Mouse (Mus musculus): ENCODE measurements around the gene Ncaph2. TPM values are rescaled to one million over a fixed set of nuclear protein-coding genes. Genes with fewer than 3 reads are reported as not detected.

Gene Ncaph2
- polyA plus RNA-seq, 1 experiment = not detected

- TF ChIP-seq CTCF (IDR thresholded peaks at IDR 0.05; ENCODE audit: insufficient read depth, low read depth, low read length) = no peak
- TF ChIP-seq POLR2A (IDR thresholded peaks at IDR 0.05; ENCODE audit: insufficient read depth, low read depth, low read length) = no peak
- Histone ChIP-seq H3K4me1 (ENCODE audit: control insufficient read depth, insufficient read depth, low read length) (peaks cover 17% of the 10 kb centered on the region), H3K4me3 (ENCODE audit: insufficient read depth, low read depth, low read length) (peak overlapping the region; percentile 53; the same call in 1 of the 2 replicates), H3K27ac (ENCODE audit: insufficient read depth, low read depth, low read length) (no peak overlapping the region)
- 62% methylated on average over 7 of the region's 7 CpGs for WGBS
Measured at GRCm38 (mm10) chr15:89354455-89354854, 1.1 kb upstream of the Ncaph2 start.

GRCm38 (mm10) chr15:89356372-89356771 lies 853 bp downstream of the Ncaph2 start:
- TF ChIP-seq CTCF (IDR thresholded peaks at IDR 0.05; ENCODE audit: insufficient read depth, low read depth, low read length) = no peak
- H3K27ac ChIP-seq (ENCODE audit: insufficient read depth, low read depth, low read length) = no peak overlapping the region
- peak overlapping the region; percentile 53 for H3K4me3 ChIP-seq (ENCODE audit: insufficient read depth, low read depth, low read length)
- under 1% methylated on average over 15 of the region's 15 CpGs for WGBS
- peaks cover 17% of the 10 kb centered on the region for H3K4me1 ChIP-seq (ENCODE audit: control insufficient read depth, insufficient read depth, low read length)

GRCm38 (mm10) chr15:89358784-89359183 lies 3.3 kb downstream of the Ncaph2 start:
- 78% methylated on average over 3 of the region's 3 CpGs for WGBS

GRCm38 (mm10) chr15:89363051-89363450 lies 7.5 kb downstream of the Ncaph2 start:
- Histone ChIP-seq H3K27ac (ENCODE audit: insufficient read depth, low read depth, low read length) (no peak overlapping the region), H3K4me1 (ENCODE audit: control insufficient read depth, insufficient read depth, low read length) (no peaks in the 10 kb centered on the region), H3K4me3 (ENCODE audit: insufficient read depth, low read depth, low read length) (no peak overlapping the region)
- WGBS = 86% methylated on average over 7 of the region's 7 CpGs
- no peak for TF ChIP-seq POLR2A (IDR thresholded peaks at IDR 0.05; ENCODE audit: insufficient read depth, low read depth, low read length)
- no peak for TF ChIP-seq CTCF (IDR thresholded peaks at IDR 0.05; ENCODE audit: insufficient read depth, low read depth, low read length)

More at GRCm38 (mm10) chr15:89358784-89359183, 3.3 kb downstream of the Ncaph2 start:
- H3K27ac ChIP-seq (ENCODE audit: insufficient read depth, low read depth, low read length) = no peak overlapping the region
- no peak overlapping the region for H3K4me3 ChIP-seq (ENCODE audit: insufficient read depth, low read depth, low read length)
- TF ChIP-seq CTCF (IDR thresholded peaks at IDR 0.05; ENCODE audit: insufficient read depth, low read depth, low read length) (no peak), POLR2A (IDR thresholded peaks at IDR 0.05; ENCODE audit: insufficient read depth, low read depth, low read length) (no peak)
- H3K4me1 ChIP-seq (ENCODE audit: control insufficient read depth, insufficient read depth, low read length) = peaks cover 16% of the 10 kb centered on the region

- Histone ChIP-seq H3K27ac (ENCODE audit: insufficient read depth, low read depth, low read length) (no peak overlapping the region), H3K4me3 (ENCODE audit: insufficient read depth, low read depth, low read length) (no peak overlapping the region), H3K4me1 (ENCODE audit: control insufficient read depth, insufficient read depth, low read length) (no peaks in the 10 kb centered on the region)
- TF ChIP-seq CTCF (IDR thresholded peaks at IDR 0.05; ENCODE audit: insufficient read depth, low read depth, low read length) = no peak
- TF ChIP-seq POLR2A (IDR thresholded peaks at IDR 0.05; ENCODE audit: insufficient read depth, low read depth, low read length) = no peak
- 95% methylated on average over 4 of the region's 4 CpGs for WGBS
Measured at GRCm38 (mm10) chr15:89365141-89365551, 9.6 kb downstream of the Ncaph2 start.

GRCm38 (mm10) chr15:89372068-89372467 lies 16.5 kb downstream of the Ncaph2 start:
- 83% methylated on average over 13 of the region's 13 CpGs for WGBS
- H3K27ac ChIP-seq (ENCODE audit: insufficient read depth, low read depth, low read length) = no peak overlapping the region

GRCm38 (mm10) chr15:89372536-89372935 lies 17.0 kb downstream of the Ncaph2 start:
- Histone ChIP-seq H3K27ac (ENCODE audit: insufficient read depth, low read depth, low read length) (no peak overlapping the region), H3K4me1 (ENCODE audit: control insufficient read depth, insufficient read depth, low read length) (peaks cover 23% of the 10 kb centered on the region), H3K4me3 (ENCODE audit: insufficient read depth, low read depth, low read length) (no peak overlapping the region)
- TF ChIP-seq CTCF (IDR thresholded peaks at IDR 0.05; ENCODE audit: insufficient read depth, low read depth, low read length) = no peak
- no peak for TF ChIP-seq POLR2A (IDR thresholded peaks at IDR 0.05; ENCODE audit: insufficient read depth, low read depth, low read length)
- 81% methylated on average over 7 of the region's 7 CpGs for WGBS

More at GRCm38 (mm10) chr15:89372068-89372467, 16.5 kb downstream of the Ncaph2 start:
- Histone ChIP-seq H3K4me3 (ENCODE audit: insufficient read depth, low read depth, low read length) (no peak overlapping the region), H3K4me1 (ENCODE audit: control insufficient read depth, insufficient read depth, low read length) (peaks cover 20% of the 10 kb centered on the region)
- TF ChIP-seq POLR2A (IDR thresholded peaks at IDR 0.05; ENCODE audit: insufficient read depth, low read depth, low read length) = no peak
- TF ChIP-seq CTCF (IDR thresholded peaks at IDR 0.05; ENCODE audit: insufficient read depth, low read depth, low read length) = no peak

- peak overlapping the region; percentile 83 for H3K4me3 ChIP-seq (ENCODE audit: insufficient read depth, low read depth, low read length)
- H3K27ac ChIP-seq (ENCODE audit: insufficient read depth, low read depth, low read length) = peak overlapping the region; percentile 85
- peaks cover 23% of the 10 kb centered on the region for H3K4me1 ChIP-seq (ENCODE audit: control insufficient read depth, insufficient read depth, low read length)
- 1% methylated on average over 35 of the region's 35 CpGs for WGBS
- TF ChIP-seq CTCF (IDR thresholded peaks at IDR 0.05; ENCODE audit: insufficient read depth, low read depth, low read length) (peak; percentile 56), POLR2A (IDR thresholded peaks at IDR 0.05; ENCODE audit: insufficient read depth, low read depth, low read length) (no peak; the same call in 1 of the 2 replicates)
Measured at GRCm38 (mm10) chr15:89373027-89373761, 17.7 kb downstream of the Ncaph2 start.

GRCm38 (mm10) chr15:89373762-89374248 lies 18.3 kb downstream of the Ncaph2 start, which contains the start of gene Sco2:
TSS of gene Sco2 (minus strand) at chr15:89373846.
- H3K27ac ChIP-seq (ENCODE audit: insufficient read depth, low read depth, low read length) = peak within 1 kb of the TSS; percentile 85
- 2% methylated on average over 42 of the region's 42 CpGs for WGBS
- peak within 1 kb of the TSS; percentile 83 for H3K4me3 ChIP-seq (ENCODE audit: insufficient read depth, low read depth, low read length)
- H3K4me1 ChIP-seq (ENCODE audit: control insufficient read depth, insufficient read depth, low read length) = peaks cover 29% of the 10 kb centered on the region
- TF ChIP-seq CTCF (IDR thresholded peaks at IDR 0.05; ENCODE audit: insufficient read depth, low read depth, low read length) = peak; percentile 96
- TF ChIP-seq POLR2A (IDR thresholded peaks at IDR 0.05; ENCODE audit: insufficient read depth, low read depth, low read length) = 0 out of 2 replicates have a peak, but pooled peaks have one; percentile 45

All from olfactory bulb, adult 2 months (tissue).